Mouse (Mus musculus): ENCODE data around the gene Tmigd1. TPM values are rescaled to one million over a fixed set of nuclear protein-coding genes. Genes with fewer than 3 reads are reported as not detected.
"Not testable (repeated sequence)": the region's sequence is repeated elsewhere in the genome, so short reads cannot be mapped to it uniquely, and the experiment has no call there.

The Tmigd1 gene
- polyA plus RNA-seq, 1 experiment from 2014 or later, result 0.13 TPM

- TF ChIP-seq CTCF (IDR thresholded peaks at IDR 0.05; ENCODE audit: low read depth), result no peak
- no peak overlapping the region for H3K9ac ChIP-seq
- DNase-seq (peak; percentile 67), ATAC-seq (ENCODE audit: insufficient read depth) (peak; percentile 62; the same call in 1 of the 2 replicates)
- H3K27ac ChIP-seq (ENCODE audit: low read depth), result 0 out of 2 replicates have a peak overlapping the region, but pooled peaks have one; percentile 48
- H3K4me1 ChIP-seq (ENCODE audit: insufficient read depth), result peaks cover 20% of the 10 kb centered on the region; the same call in 1 of the 2 replicates
- no peak overlapping the region for H3K4me3 ChIP-seq (ENCODE audit: low read depth, low read length)
- no peaks in the 10 kb centered on the region for H3K36me3 ChIP-seq (ENCODE audit: insufficient read depth)
- 22% methylated on average over 13 of the region's 13 CpGs for WGBS
- H3K4me2 ChIP-seq, result peak overlapping the region; percentile 41
- no peaks in the 10 kb centered on the region for H3K27me3 ChIP-seq (ENCODE audit: insufficient read depth, low read length)
- H3K9me3 ChIP-seq (ENCODE audit: low read depth, low read length), result no peaks in the 10 kb centered on the region
Observed at GRCm38 (mm10) chr11:76916539-76917229, 14.7 kb downstream of the Tmigd1 start.

- Histone ChIP-seq H3K27ac (ENCODE audit: low read depth) (no peak overlapping the region), H3K9me3 (ENCODE audit: low read depth, low read length) (no peaks in the 10 kb centered on the region), H3K4me2 (peak overlapping the region; percentile 41), H3K36me3 (ENCODE audit: insufficient read depth) (no peaks in the 10 kb centered on the region), H3K4me3 (ENCODE audit: low read depth, low read length) (no peak overlapping the region), H3K9ac (no peak overlapping the region), H3K27me3 (ENCODE audit: insufficient read depth, low read length) (no peaks in the 10 kb centered on the region), H3K4me1 (ENCODE audit: insufficient read depth) (peaks cover 16% of the 10 kb centered on the region; the same call in 1 of the 2 replicates)
- no peak for TF ChIP-seq CTCF (IDR thresholded peaks at IDR 0.05; ENCODE audit: low read depth)
- peak; percentile 32 for DNase-seq
- WGBS, result 41% methylated on average over 3 of the region's 3 CpGs
- ATAC-seq (ENCODE audit: insufficient read depth), result no peak
Observed at GRCm38 (mm10) chr11:76917230-76917548, 15.2 kb downstream of the Tmigd1 start.

GRCm38 (mm10) chr11:76920607-76921006 lies 18.6 kb downstream of the Tmigd1 start:
- H3K27me3 ChIP-seq (ENCODE audit: insufficient read depth, low read length), result no peaks in the 10 kb centered on the region
- H3K4me2 ChIP-seq, result no peak overlapping the region
- H3K4me1 ChIP-seq (ENCODE audit: insufficient read depth), result peaks cover 14% of the 10 kb centered on the region
- H3K27ac ChIP-seq (ENCODE audit: low read depth), result no peak overlapping the region
- no peak for TF ChIP-seq CTCF (IDR thresholded peaks at IDR 0.05; ENCODE audit: low read depth)
- 71% methylated on average over 1 of the region's 1 CpGs for WGBS
- no peak overlapping the region for H3K4me3 ChIP-seq (ENCODE audit: low read depth, low read length)
- H3K36me3 ChIP-seq (ENCODE audit: insufficient read depth), result no peaks in the 10 kb centered on the region
- no peak for DNase-seq
- no peak overlapping the region for H3K9ac ChIP-seq
- H3K9me3 ChIP-seq (ENCODE audit: low read depth, low read length), result no peaks in the 10 kb centered on the region
- no peak for ATAC-seq (ENCODE audit: insufficient read depth)

- peak; percentile 38 for DNase-seq
- no peak within 1 kb of the TSS for H3K27ac ChIP-seq (ENCODE audit: low read depth)
- ATAC-seq (ENCODE audit: insufficient read depth), result no peak
Observed at GRCm38 (mm10) chr11:76924759-76925236, 22.8 kb downstream of the Tmigd1 start, which contains the start of gene Blmh. TSS of gene Blmh (plus strand) at chr11:76924809.

GRCm38 (mm10) chr11:76928586-76928985 lies 26.6 kb downstream of the Tmigd1 start:
- not testable (repeated sequence) for H3K27me3 ChIP-seq (ENCODE audit: insufficient read depth, low read length); H3K27ac ChIP-seq (ENCODE audit: low read depth); DNase-seq; H3K9ac ChIP-seq; H3K4me1 ChIP-seq (ENCODE audit: insufficient read depth); H3K4me3 ChIP-seq (ENCODE audit: low read depth, low read length); H3K9me3 ChIP-seq (ENCODE audit: low read depth, low read length); ATAC-seq (ENCODE audit: insufficient read depth); H3K36me3 ChIP-seq (ENCODE audit: insufficient read depth); H3K4me2 ChIP-seq
- WGBS, result 77% methylated on average over 8 of the region's 8 CpGs

More at GRCm38 (mm10) chr11:76924759-76925236, 22.8 kb downstream of the Tmigd1 start, which contains the start of gene Blmh:
- TF ChIP-seq CTCF (IDR thresholded peaks at IDR 0.05; ENCODE audit: low read depth), result no peak
- WGBS, result 52% methylated on average over 6 of the region's 6 CpGs
- Histone ChIP-seq H3K4me3 (ENCODE audit: low read depth, low read length) (no peak within 1 kb of the TSS), H3K9me3 (ENCODE audit: low read depth, low read length) (no peaks in the 10 kb centered on the region), H3K4me2 (no peak within 1 kb of the TSS), H3K4me1 (ENCODE audit: insufficient read depth) (peaks cover 6% of the 10 kb centered on the region; the same call in 1 of the 2 replicates), H3K9ac (no peak within 1 kb of the TSS), H3K27me3 (ENCODE audit: insufficient read depth, low read length) (no peaks in the 10 kb centered on the region), H3K36me3 (ENCODE audit: insufficient read depth) (no peaks in the 10 kb centered on the region)

- peak; percentile 22; the same call in 1 of the 2 replicates for TF ChIP-seq CTCF (IDR thresholded peaks at IDR 0.05; ENCODE audit: low read depth)
- WGBS, result 62% methylated on average over 3 of the region's 3 CpGs
- DNase-seq (no peak), ATAC-seq (ENCODE audit: insufficient read depth) (no peak)
- no peak overlapping the region for H3K4me2 ChIP-seq
- no peaks in the 10 kb centered on the region for H3K36me3 ChIP-seq (ENCODE audit: insufficient read depth)
- H3K4me3 ChIP-seq (ENCODE audit: low read depth, low read length), result no peak overlapping the region
- no peak overlapping the region for H3K27ac ChIP-seq (ENCODE audit: low read depth)
- no peaks in the 10 kb centered on the region for H3K9me3 ChIP-seq (ENCODE audit: low read depth, low read length)
- no peaks in the 10 kb centered on the region for H3K4me1 ChIP-seq (ENCODE audit: insufficient read depth)
- no peak overlapping the region for H3K9ac ChIP-seq
- H3K27me3 ChIP-seq (ENCODE audit: insufficient read depth, low read length), result no peaks in the 10 kb centered on the region
Observed at GRCm38 (mm10) chr11:76933209-76933608, 31.2 kb downstream of the Tmigd1 start.

GRCm38 (mm10) chr11:76936578-76936977 lies 34.6 kb downstream of the Tmigd1 start:
- no peaks in the 10 kb centered on the region for H3K9me3 ChIP-seq (ENCODE audit: low read depth, low read length)
- no peak overlapping the region for H3K27ac ChIP-seq (ENCODE audit: low read depth)
- no peak overlapping the region for H3K9ac ChIP-seq
- no peaks in the 10 kb centered on the region for H3K4me1 ChIP-seq (ENCODE audit: insufficient read depth)
- no peaks in the 10 kb centered on the region for H3K27me3 ChIP-seq (ENCODE audit: insufficient read depth, low read length)
- H3K4me2 ChIP-seq, result no peak overlapping the region
- H3K36me3 ChIP-seq (ENCODE audit: insufficient read depth), result no peaks in the 10 kb centered on the region
- WGBS, result 62% methylated on average over 5 of the region's 5 CpGs
- no peak overlapping the region for H3K4me3 ChIP-seq (ENCODE audit: low read depth, low read length)
- ATAC-seq (ENCODE audit: insufficient read depth) (no peak), DNase-seq (peak; percentile 68)
- peak; percentile 46 for TF ChIP-seq CTCF (IDR thresholded peaks at IDR 0.05; ENCODE audit: low read depth)
